ENCODE assay signal across 8 mouse cellular contexts in genomic region chr5:139387329-139388194, GRCm38 (mm10). TPM values are rescaled to one million over a fixed set of nuclear protein-coding genes. Genes with fewer than 3 reads are reported as not detected.
DNase-seq lines count a peak whose midpoint lies in the region.

No protein-coding gene starts in this region.

- peak; percentile 81 to 84 for DNase-seq in cerebellum, postnatal 10 days
- no peak for DNase-seq in cerebellum, adult 11 months
- peak; percentile 65 for DNase-seq in retina, postnatal 1 day
- DNase-seq in retina, embryonic 14.5 days (ENCODE audit: low spot score) = no peak
- DNase-seq in kidney, postnatal 4 days = peak; percentile 64 to 72
- peak; percentile 9 for DNase-seq in naive thymus-derived CD4-positive, alpha-beta T cell, adult 2 months (ENCODE audit: low read depth)
- no peak for DNase-seq in left cerebral cortex, adult 18-20 months (ENCODE audit: low spot score in 2 of 2)
- DNase-seq in spleen, postnatal 14 days (ENCODE audit: low spot score in 2 of 2) = no peak

RNA-seq across cellular contexts. Expression of gene Gpr146, which starts 10.1 kb away (rescaled TPM):
- total RNA-seq in left cerebral cortex, adult 18-20 months (2021) = 10 to 100 TPM; 10.6 to 13.0 TPM

RNA-seq across cellular contexts. Expression of gene C130050O18Rik, which starts 17.5 kb away (rescaled TPM):
- under 1 TPM in 1 of 2 experiments, not detected in 1; 0.33 TPM for total RNA-seq in left cerebral cortex, adult 18-20 months (2021)

RNA-seq across cellular contexts. Expression of gene Cyp2w1, which starts 35.1 kb away (rescaled TPM):
- total RNA-seq in left cerebral cortex, adult 18-20 months (2021) = not detected

RNA-seq across cellular contexts. Expression of gene Gper1, which starts 35.4 kb away (rescaled TPM):
- total RNA-seq in left cerebral cortex, adult 18-20 months (2021) = 1 to 10 TPM; 2.8 to 3.0 TPM

RNA-seq across cellular contexts. Expression of gene Cox19, which starts 36.3 kb away (rescaled TPM):
- total RNA-seq in left cerebral cortex, adult 18-20 months (2021) = 10 to 100 TPM; 66.8 to 67.7 TPM

Comparison
In these comparisons a context has a peak if more than half of its experiments do, and no peak if none do; other contexts are left out.
1. DNase-seq: peak in cerebellum, postnatal 10 days (2 of 2), retina, postnatal 1 day (single experiment), kidney, postnatal 4 days (2 of 2) and naive thymus-derived CD4-positive, alpha-beta T cell, adult 2 months (single experiment); none in cerebellum, adult 11 months (single experiment), retina, embryonic 14.5 days (single experiment), left cerebral cortex, adult 18-20 months (0 of 2) and spleen, postnatal 14 days (0 of 2).